Mouse (Mus musculus): ENCODE measurements at regions not wholly inside any gene's neighbourhood (a gene's known extent, or its start where the extent isn't known, plus 50 kb on each side); places are given as distances from the start of the nearest gene placed in this dataset.
A peak's percentile ranks its signal among the peaks of the same experiment; 100 is the strongest.

- no peak for DNase-seq
Observed at GRCm38 (mm10) chr1:185727749-185728148, 273.1 kb downstream of the Slc30a10 start.

GRCm38 (mm10) chr1:185728406-185728805, 273.8 kb downstream of the Slc30a10 start:
- no peak for DNase-seq

- no peak for DNase-seq
Observed at GRCm38 (mm10) chr1:185731062-185731461, 276.4 kb downstream of the Slc30a10 start.

GRCm38 (mm10) chr1:185736773-185737172, 282.1 kb downstream of the Slc30a10 start:
- no peak for DNase-seq

GRCm38 (mm10) chr1:185741034-185741890, 286.6 kb downstream of the Slc30a10 start:
- DNase-seq, result no peak

- no peak for DNase-seq
Observed at GRCm38 (mm10) chr1:185749251-185749650, 294.6 kb downstream of the Slc30a10 start.

- no peak for DNase-seq
Observed at GRCm38 (mm10) chr1:185754486-185755290, 300.0 kb downstream of the Slc30a10 start.

GRCm38 (mm10) chr1:185757376-185757775, 302.7 kb downstream of the Slc30a10 start:
- no peak for DNase-seq

GRCm38 (mm10) chr1:185774202-185774601, 319.6 kb downstream of the Slc30a10 start:
- DNase-seq, result no peak

- no peak for DNase-seq
Observed at GRCm38 (mm10) chr1:185779604-185780003, 325.0 kb downstream of the Slc30a10 start.

GRCm38 (mm10) chr1:185802156-185802555, 315.0 kb downstream of the Lyplal1 start:
- no peak for DNase-seq

- no peak for DNase-seq
Observed at GRCm38 (mm10) chr1:185814901-185815300, 302.2 kb downstream of the Lyplal1 start.

GRCm38 (mm10) chr1:185819044-185819443, 298.1 kb downstream of the Lyplal1 start:
- DNase-seq, result no peak

- no peak for DNase-seq
Observed at GRCm38 (mm10) chr1:185822241-185822640, 294.9 kb downstream of the Lyplal1 start.

GRCm38 (mm10) chr1:185823226-185823625, 293.9 kb downstream of the Lyplal1 start:
- no peak for DNase-seq

- peak; percentile 21 for DNase-seq
Observed at GRCm38 (mm10) chr1:185823956-185824355, 293.2 kb downstream of the Lyplal1 start.

- no peak for DNase-seq
Observed at GRCm38 (mm10) chr1:185827986-185828385, 289.1 kb downstream of the Lyplal1 start.

- DNase-seq, result no peak
Observed at GRCm38 (mm10) chr1:185828486-185828885, 288.6 kb downstream of the Lyplal1 start.

GRCm38 (mm10) chr1:185832059-185832458, 285.1 kb downstream of the Lyplal1 start:
- DNase-seq, result no peak

GRCm38 (mm10) chr1:185834171-185834570, 282.9 kb downstream of the Lyplal1 start:
- no peak for DNase-seq

GRCm38 (mm10) chr1:185836632-185837281, 280.4 kb downstream of the Lyplal1 start:
- DNase-seq, result no peak

- DNase-seq, result no peak
Observed at GRCm38 (mm10) chr1:185842481-185842880, 274.6 kb downstream of the Lyplal1 start.

GRCm38 (mm10) chr1:185847161-185847560, 269.9 kb downstream of the Lyplal1 start:
- DNase-seq, result no peak

Measured in kidney, adult 11 months (tissue).